Mouse (Mus musculus): ENCODE results near the gene Casp3. TPM values are rescaled to one million over a fixed set of nuclear protein-coding genes. Genes with fewer than 3 reads are reported as not detected.

The Casp3 gene
- polyA plus RNA-seq, 1 experiment: 99.9 TPM

- H3K27me3 ChIP-seq (ENCODE audit: control insufficient read depth, insufficient read depth, low read length, poor library complexity, severe bottlenecking): no peaks in the 10 kb centered on the region
- no peak overlapping the region for H3K9ac ChIP-seq (ENCODE audit: low read depth, poor library complexity, severe bottlenecking)
- TF ChIP-seq EP300 (IDR thresholded peaks at IDR 0.05; ENCODE audit: insufficient read depth, low read depth, low read length) (no peak), CTCF (IDR thresholded peaks at IDR 0.05; ENCODE audit: low read depth, low read length) (no peak), POLR2A (IDR thresholded peaks at IDR 0.05; ENCODE audit: insufficient read depth, low read length) (no peak)
- no peaks in the 10 kb centered on the region for H3K4me1 ChIP-seq (ENCODE audit: control insufficient read depth, insufficient read depth, low read length)
- no peak overlapping the region for H3K4me3 ChIP-seq (ENCODE audit: low read depth, low read length)
- no peaks in the 10 kb centered on the region for H3K9me3 ChIP-seq (replicated peaks; ENCODE audit: control insufficient read depth, insufficient read depth, low read length, poor library complexity, severe bottlenecking)
- peaks cover 1% of the 10 kb centered on the region for H3K36me3 ChIP-seq (ENCODE audit: control insufficient read depth, insufficient read depth, low read length, poor library complexity, severe bottlenecking)
- H3K27ac ChIP-seq (ENCODE audit: insufficient read depth, low read length): no peak overlapping the region
Measured at GRCm38 (mm10) chr8:46598114-46598513, 19.0 kb upstream of the Casp3 start.

GRCm38 (mm10) chr8:46598753-46599152 lies 18.3 kb upstream of the Casp3 start:
- TF ChIP-seq EP300 (IDR thresholded peaks at IDR 0.05; ENCODE audit: insufficient read depth, low read depth, low read length) (no peak), CTCF (IDR thresholded peaks at IDR 0.05; ENCODE audit: low read depth, low read length) (no peak), POLR2A (IDR thresholded peaks at IDR 0.05; ENCODE audit: insufficient read depth, low read length) (no peak)
- Histone ChIP-seq H3K27me3 (ENCODE audit: control insufficient read depth, insufficient read depth, low read length, poor library complexity, severe bottlenecking) (no peaks in the 10 kb centered on the region), H3K27ac (ENCODE audit: insufficient read depth, low read length) (no peak overlapping the region), H3K4me1 (ENCODE audit: control insufficient read depth, insufficient read depth, low read length) (no peaks in the 10 kb centered on the region), H3K9ac (ENCODE audit: low read depth, poor library complexity, severe bottlenecking) (no peak overlapping the region), H3K36me3 (ENCODE audit: control insufficient read depth, insufficient read depth, low read length, poor library complexity, severe bottlenecking) (no peaks in the 10 kb centered on the region; the same call in none of the 2 replicates), H3K4me3 (ENCODE audit: low read depth, low read length) (no peak overlapping the region), H3K9me3 (replicated peaks; ENCODE audit: control insufficient read depth, insufficient read depth, low read length, poor library complexity, severe bottlenecking) (no peaks in the 10 kb centered on the region)

DNA sequence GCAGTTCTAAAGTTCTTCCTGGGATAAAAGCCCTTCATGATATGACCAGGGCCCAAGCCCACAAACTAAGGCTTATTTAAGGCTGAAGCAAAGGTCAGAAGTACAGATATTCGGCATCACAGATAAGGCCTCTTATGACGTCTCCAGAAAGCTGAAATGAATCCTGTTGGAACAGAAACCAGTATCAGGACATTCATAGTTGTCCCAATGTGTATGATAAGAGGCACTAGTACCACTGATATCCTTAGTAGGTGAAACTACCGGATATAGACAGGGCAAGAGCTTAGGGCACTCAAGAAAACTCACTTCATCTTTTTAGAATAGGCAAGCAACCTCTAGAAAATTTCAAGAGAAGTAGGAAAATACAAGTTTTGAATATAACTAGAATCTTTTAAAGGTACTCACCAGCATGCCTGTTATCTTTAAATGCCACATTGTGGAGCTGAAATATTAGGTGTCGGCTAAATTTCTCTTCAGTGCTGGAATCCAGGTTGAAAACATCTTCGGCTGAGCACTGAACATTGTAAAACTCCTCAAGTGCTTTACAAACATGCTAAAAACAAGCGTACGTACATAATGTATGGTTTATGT lies 17.7 kb upstream of the Casp3 start:
- no peaks in the 10 kb centered on the region for H3K27me3 ChIP-seq (ENCODE audit: control insufficient read depth, insufficient read depth, low read length, poor library complexity, severe bottlenecking)
- H3K27ac ChIP-seq (ENCODE audit: insufficient read depth, low read length): no peak overlapping the region
- no peak overlapping the region for H3K4me3 ChIP-seq (ENCODE audit: low read depth, low read length)

GRCm38 (mm10) chr8:46600959-46601707 lies 16.0 kb upstream of the Casp3 start:
- Histone ChIP-seq H3K9ac (ENCODE audit: low read depth, poor library complexity, severe bottlenecking) (no peak overlapping the region), H3K36me3 (ENCODE audit: control insufficient read depth, insufficient read depth, low read length, poor library complexity, severe bottlenecking) (peaks cover 2% of the 10 kb centered on the region), H3K27ac (ENCODE audit: insufficient read depth, low read length) (no peak overlapping the region), H3K27me3 (ENCODE audit: control insufficient read depth, insufficient read depth, low read length, poor library complexity, severe bottlenecking) (no peaks in the 10 kb centered on the region), H3K4me1 (ENCODE audit: control insufficient read depth, insufficient read depth, low read length) (no peaks in the 10 kb centered on the region), H3K4me3 (ENCODE audit: low read depth, low read length) (no peak overlapping the region), H3K9me3 (replicated peaks; ENCODE audit: control insufficient read depth, insufficient read depth, low read length, poor library complexity, severe bottlenecking) (no peaks in the 10 kb centered on the region)
- TF ChIP-seq EP300 (IDR thresholded peaks at IDR 0.05; ENCODE audit: insufficient read depth, low read depth, low read length) (no peak), POLR2A (IDR thresholded peaks at IDR 0.05; ENCODE audit: insufficient read depth, low read length) (no peak)

More for the DNA sequence above, 17.7 kb upstream of the Casp3 start:
- TF ChIP-seq POLR2A (IDR thresholded peaks at IDR 0.05; ENCODE audit: insufficient read depth, low read length) (no peak), CTCF (IDR thresholded peaks at IDR 0.05; ENCODE audit: low read depth, low read length) (no peak), EP300 (IDR thresholded peaks at IDR 0.05; ENCODE audit: insufficient read depth, low read depth, low read length) (no peak)
- Histone ChIP-seq H3K36me3 (ENCODE audit: control insufficient read depth, insufficient read depth, low read length, poor library complexity, severe bottlenecking) (no peaks in the 10 kb centered on the region; the same call in none of the 2 replicates), H3K9me3 (replicated peaks; ENCODE audit: control insufficient read depth, insufficient read depth, low read length, poor library complexity, severe bottlenecking) (no peaks in the 10 kb centered on the region), H3K4me1 (ENCODE audit: control insufficient read depth, insufficient read depth, low read length) (no peaks in the 10 kb centered on the region), H3K9ac (ENCODE audit: low read depth, poor library complexity, severe bottlenecking) (no peak overlapping the region)

- H3K4me1 ChIP-seq (ENCODE audit: control insufficient read depth, insufficient read depth, low read length): no peaks in the 10 kb centered on the region
- H3K9ac ChIP-seq (ENCODE audit: low read depth, poor library complexity, severe bottlenecking): no peak overlapping the region
- TF ChIP-seq EP300 (IDR thresholded peaks at IDR 0.05; ENCODE audit: insufficient read depth, low read depth, low read length): no peak
- no peak for TF ChIP-seq CTCF (IDR thresholded peaks at IDR 0.05; ENCODE audit: low read depth, low read length)
- TF ChIP-seq POLR2A (IDR thresholded peaks at IDR 0.05; ENCODE audit: insufficient read depth, low read length): no peak
- no peak overlapping the region for H3K27ac ChIP-seq (ENCODE audit: insufficient read depth, low read length)
- no peaks in the 10 kb centered on the region for H3K27me3 ChIP-seq (ENCODE audit: control insufficient read depth, insufficient read depth, low read length, poor library complexity, severe bottlenecking)
- no peaks in the 10 kb centered on the region for H3K9me3 ChIP-seq (replicated peaks; ENCODE audit: control insufficient read depth, insufficient read depth, low read length, poor library complexity, severe bottlenecking)
- H3K4me3 ChIP-seq (ENCODE audit: low read depth, low read length): no peak overlapping the region
- peaks cover 6% of the 10 kb centered on the region for H3K36me3 ChIP-seq (ENCODE audit: control insufficient read depth, insufficient read depth, low read length, poor library complexity, severe bottlenecking)
Measured at GRCm38 (mm10) chr8:46603587-46603986, 13.5 kb upstream of the Casp3 start.

- H3K36me3 ChIP-seq (ENCODE audit: control insufficient read depth, insufficient read depth, low read length, poor library complexity, severe bottlenecking): peaks cover 9% of the 10 kb centered on the region
- no peak overlapping the region for H3K4me3 ChIP-seq (ENCODE audit: low read depth, low read length)
Measured at GRCm38 (mm10) chr8:46606930-46607329, 10.2 kb upstream of the Casp3 start.

More at GRCm38 (mm10) chr8:46606930-46607329, 10.2 kb upstream of the Casp3 start:
- H3K4me1 ChIP-seq (ENCODE audit: control insufficient read depth, insufficient read depth, low read length): no peaks in the 10 kb centered on the region
- H3K9me3 ChIP-seq (replicated peaks; ENCODE audit: control insufficient read depth, insufficient read depth, low read length, poor library complexity, severe bottlenecking): no peaks in the 10 kb centered on the region
- H3K27me3 ChIP-seq (ENCODE audit: control insufficient read depth, insufficient read depth, low read length, poor library complexity, severe bottlenecking): no peaks in the 10 kb centered on the region
- no peak overlapping the region for H3K27ac ChIP-seq (ENCODE audit: insufficient read depth, low read length)
- TF ChIP-seq CTCF (IDR thresholded peaks at IDR 0.05; ENCODE audit: low read depth, low read length) (no peak), POLR2A (IDR thresholded peaks at IDR 0.05; ENCODE audit: insufficient read depth, low read length) (no peak), EP300 (IDR thresholded peaks at IDR 0.05; ENCODE audit: insufficient read depth, low read depth, low read length) (no peak)
- H3K9ac ChIP-seq (ENCODE audit: low read depth, poor library complexity, severe bottlenecking): no peak overlapping the region

All from ES-Bruce4 (cell line).